Mouse (Mus musculus) ZHBTc4 (cell line): ENCODE measurements around the gene Samm50.
A peak's percentile ranks its signal among the peaks of the same experiment; 100 is the strongest.

Source experiments
- DNase-seq: peaks from one replicate; pipeline ENCODE4 v3.0.0-alpha.2; 2011; ENCODE audit warnings: low read depth, low spot score

The Samm50 gene

DNA sequence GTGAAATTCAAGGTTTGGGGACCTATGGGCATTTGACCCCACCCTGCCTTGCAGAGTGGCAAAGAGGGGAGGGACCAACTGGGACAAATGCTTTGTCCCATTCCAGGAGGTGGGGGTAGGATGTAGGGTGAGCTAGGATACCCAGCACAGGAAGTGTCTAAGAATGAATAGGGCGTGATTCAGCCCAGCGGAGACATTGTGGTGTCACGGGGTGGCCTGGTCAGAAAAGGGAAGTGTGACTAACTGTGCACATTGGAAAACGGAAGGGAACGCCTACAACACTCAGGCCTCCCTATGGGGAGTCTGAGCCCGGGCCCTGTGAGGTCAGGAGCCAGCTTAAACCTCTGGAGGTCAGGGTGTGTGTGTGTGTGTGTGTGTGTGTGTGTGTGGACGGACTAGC is 43.6 kb downstream of the Samm50 start:
- DNase-seq: peak; percentile 91

- no peak for DNase-seq
Measured at GRCm38 (mm10) chr15:84238552-84238951, 46.5 kb downstream of the Samm50 start.

DNA sequence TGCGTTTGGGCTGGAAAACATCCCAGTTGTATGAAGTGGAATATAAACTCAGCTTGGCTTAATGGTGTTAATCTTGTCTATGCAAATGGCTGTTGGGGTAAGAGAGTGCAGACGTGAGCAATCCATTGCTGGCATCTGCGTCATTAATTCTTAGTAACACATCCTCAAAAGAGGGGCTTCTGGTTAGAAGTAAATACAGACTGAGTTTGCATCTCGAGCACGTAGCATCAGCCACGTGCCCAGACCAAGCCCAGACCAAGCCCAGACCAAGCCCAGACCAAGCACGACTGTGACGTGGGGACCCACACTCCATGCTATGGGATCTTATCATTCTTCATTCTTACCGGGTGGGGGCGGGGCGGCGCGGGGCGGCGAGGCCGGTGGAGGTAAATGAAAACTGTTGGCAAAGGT is 47.0 kb downstream of the Samm50 start:
- DNase-seq: peak; percentile 64

DNA sequence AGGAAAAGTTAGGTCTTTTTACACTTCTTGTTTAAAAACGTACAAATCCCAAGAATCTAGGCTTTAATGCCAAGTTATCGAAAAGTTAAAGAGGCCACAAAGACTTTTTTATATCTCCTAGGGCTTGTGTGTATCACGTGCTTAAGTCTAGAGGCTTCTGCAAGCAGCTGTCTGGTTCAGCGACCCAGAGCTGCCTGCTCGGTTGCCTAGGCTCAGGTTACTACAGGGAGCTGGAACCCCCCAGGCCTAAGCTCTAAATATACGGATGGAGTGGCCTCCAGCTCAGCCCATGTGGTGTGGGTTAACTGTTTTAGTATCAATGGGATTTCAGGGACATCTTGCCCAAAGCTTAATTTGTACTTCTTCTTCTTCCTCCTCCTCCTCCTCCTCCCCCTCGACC is 49.5 kb downstream of the Samm50 start:
- no peak for DNase-seq

GRCm38 (mm10) chr15:84245104-84245503 is 53.1 kb downstream of the Samm50 start:
- no peak for DNase-seq

GRCm38 (mm10) chr15:84246195-84246594 is 54.2 kb downstream of the Samm50 start:
- DNase-seq: no peak

- peak; percentile 45 for DNase-seq
Measured at GRCm38 (mm10) chr15:84247309-84247708, 55.3 kb downstream of the Samm50 start.

DNA sequence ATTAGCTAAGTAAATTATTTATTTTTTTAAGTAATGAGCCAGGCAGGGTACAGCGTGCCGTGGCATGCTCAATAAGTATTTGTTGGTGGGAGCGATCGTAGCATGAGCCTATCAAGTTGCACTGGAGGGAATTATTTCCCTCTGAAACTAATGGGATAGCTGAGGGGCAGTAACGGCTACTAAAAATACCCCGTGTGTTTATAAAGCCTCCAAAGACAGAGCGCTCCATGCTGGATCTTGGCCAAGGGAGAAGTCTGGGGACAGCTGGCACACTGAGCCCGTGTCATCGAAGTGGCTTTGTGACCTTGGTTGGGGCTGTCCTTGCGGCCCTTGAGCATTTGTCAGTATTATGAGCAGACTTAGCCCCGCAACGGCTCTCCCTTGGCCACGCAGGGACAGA is 59.2 kb downstream of the Samm50 start:
- no peak for DNase-seq

DNA sequence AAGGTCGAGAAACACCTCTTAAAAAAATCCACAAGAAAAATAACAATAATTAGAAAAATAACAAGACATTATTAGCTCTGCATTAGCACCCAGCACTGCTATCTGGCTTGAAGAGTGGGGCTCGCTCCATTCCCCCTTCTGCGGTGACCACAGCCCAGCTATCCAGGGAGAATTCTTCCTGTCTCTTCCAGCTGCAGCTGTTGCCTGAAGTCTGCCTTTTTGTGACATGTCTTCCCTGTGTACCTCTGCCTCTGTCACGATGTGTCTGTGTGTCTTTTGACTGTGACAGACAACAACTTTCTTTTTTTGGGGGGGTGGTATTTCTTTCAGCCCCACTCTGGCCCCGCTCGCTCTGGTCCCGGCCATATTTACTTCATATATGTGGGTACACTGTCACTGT is 60.6 kb downstream of the Samm50 start:
- no peak for DNase-seq

DNA sequence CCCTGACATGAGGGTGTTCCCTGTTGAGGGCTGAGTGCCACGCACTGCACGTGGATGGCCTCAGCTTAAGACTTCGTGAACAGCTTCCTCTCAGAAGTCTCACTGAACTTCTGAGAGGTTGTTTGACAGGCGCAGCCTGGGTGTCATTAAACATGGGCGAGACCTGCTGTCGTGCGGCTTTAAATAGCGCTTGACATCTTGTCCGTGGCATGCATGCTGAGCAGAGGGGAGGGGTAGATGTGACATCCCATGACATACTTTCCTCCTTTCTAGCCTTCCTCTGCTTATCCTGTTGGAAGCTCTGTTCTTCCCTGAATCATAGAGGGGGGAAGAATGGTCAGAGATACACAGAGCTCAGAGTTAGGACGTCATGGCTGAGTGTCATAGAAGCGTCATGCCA is 61.7 kb downstream of the Samm50 start:
- no peak for DNase-seq

- no peak for DNase-seq
Measured at GRCm38 (mm10) chr15:84254387-84254786, 62.3 kb downstream of the Samm50 start.

DNA sequence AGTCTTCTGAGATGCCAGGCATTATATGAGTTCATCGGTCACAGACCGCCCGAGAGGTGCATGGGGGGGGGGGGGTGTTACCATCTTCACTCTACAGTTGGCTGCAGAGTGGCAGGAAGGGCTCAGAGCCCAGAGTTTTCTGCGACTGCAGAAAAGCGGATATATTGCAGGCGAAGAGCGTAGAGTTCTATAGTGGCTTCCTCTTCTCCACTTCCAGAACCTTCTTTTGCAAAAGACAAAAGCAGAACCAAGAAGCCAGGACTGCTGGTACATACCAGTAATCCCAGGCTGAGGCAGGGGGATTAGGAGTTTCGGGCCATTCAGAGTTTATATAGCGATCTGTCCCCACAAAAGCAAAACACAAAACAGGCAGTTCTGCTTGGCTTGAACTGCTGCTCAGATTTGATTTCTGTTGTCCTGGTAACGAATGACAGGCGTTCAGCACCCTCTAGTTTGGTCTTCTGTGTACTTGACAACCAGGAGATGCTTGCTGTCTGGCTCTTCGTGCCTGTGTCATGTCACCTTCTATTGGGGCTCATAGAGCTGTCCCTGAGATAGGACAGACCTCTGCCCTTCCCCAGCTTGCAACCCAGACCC is 64.3 kb downstream of the Samm50 start:
- DNase-seq: no peak

- no peak for DNase-seq
Measured at GRCm38 (mm10) chr15:84256864-84257263, 64.8 kb downstream of the Samm50 start.

DNA sequence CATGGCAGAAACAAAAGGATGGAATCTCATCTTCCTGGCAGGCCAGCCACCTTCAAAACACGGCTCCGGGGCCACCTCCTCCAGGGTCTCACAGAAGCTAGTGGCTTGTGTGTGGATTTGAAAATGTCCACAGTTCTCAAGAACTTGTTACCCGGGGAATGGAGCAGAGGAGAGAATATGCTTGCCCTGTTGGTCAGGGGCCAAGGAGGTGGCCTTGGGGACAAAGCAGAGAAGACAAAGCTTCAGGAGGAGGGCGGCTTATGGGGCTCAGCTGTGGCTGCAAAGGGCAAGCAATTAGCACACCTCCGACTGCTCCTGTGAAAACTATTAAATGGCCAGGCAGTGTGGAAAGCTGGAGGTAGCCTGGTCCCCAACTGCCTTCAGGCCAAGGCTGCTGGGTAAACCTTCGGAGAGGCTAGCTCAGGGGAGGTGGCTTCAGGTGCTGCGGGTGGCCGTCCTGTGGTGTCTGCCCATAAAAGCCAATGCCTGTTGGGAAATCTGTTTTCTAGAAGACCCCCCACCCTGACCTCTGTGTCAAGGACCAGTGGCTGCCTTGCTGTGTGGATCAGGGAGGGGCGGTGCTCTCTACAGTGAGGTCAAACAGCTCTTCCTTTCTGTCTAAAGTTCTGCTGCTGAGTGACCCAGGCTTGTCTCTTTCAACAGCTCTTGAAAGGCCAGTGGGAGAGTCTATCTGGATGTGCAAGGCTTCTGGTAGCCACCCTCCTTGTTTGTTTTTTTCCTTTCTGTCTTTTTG is 66.7 kb downstream of the Samm50 start:
- no peak for DNase-seq

DNA sequence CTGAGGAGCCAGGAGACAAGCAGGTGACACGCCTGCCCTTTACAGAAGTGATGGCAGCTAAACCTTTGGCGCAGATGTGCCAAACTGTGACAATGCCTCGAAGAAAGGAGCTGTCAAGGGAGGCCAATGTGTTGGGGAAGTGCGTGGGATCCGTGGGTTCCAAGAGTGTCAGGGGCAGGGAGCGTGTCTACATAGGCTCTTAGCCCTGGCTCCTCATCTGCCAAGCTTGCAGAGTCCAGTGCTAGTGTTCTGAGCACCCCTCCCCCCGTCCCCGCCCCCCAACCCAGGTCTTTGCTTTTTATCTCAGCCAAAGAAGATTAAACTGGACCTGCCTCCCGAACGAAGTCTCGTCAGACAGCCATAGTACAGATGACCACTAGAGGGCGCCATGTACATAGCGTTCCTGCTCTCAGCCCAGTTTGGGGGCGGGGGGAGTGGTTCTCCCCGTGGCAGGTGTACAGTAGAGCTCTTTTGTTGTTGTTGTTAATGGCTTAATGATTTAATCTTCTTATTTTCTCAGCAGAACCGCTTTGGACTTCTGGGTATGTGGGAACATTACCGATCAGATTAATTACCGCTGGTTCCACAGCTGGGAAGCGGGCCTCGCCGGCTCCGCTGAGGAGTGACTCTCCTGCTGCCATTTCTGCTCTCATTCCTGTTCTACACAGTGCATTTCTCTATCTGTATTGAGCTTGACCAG is 68.2 kb downstream of the Samm50 start:
- DNase-seq: peak; percentile 90

DNA sequence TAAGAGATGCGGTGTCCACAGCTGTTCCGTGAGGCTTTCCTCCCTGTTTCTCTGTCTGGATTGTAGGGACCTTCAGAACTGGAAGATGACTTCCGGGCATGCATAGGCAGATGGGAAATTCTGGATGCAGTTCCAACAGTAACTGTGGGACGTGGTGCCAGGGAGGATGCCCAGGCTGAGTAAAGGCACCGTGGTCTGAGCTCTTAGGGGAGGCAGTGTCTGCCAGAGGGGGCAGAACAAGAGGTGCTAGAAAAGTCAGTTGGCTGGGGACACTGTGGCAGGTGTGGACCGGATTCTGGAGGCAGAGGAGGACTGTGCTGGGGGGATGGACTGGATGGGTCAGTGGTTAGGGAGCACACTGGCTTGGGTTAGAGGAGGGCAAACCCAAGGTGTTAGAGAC is 70.6 kb downstream of the Samm50 start:
- DNase-seq: no peak

GRCm38 (mm10) chr15:84263573-84263972 is 71.5 kb downstream of the Samm50 start:
- peak; percentile 13 for DNase-seq

DNA sequence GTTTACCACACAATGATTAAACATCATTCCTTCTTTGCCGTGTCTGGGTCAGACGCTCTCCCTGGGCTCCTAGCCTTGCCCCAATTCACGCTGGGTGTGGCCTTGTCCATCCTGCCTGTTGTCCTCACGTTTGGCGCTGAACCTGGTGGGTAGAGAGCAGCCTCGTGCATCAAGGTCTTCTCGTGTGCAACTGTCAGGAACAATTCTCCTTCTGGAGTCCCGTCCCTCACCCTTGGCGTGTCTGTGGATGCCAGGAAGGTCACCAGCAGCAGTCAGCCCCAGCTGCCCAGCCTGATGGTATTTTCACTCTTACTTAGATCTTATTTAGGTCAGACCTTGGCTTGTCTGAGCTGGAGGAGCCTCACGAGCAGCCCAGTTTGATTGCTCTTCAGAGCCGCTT is 73.1 kb downstream of the Samm50 start:
- DNase-seq: no peak

GRCm38 (mm10) chr15:84266290-84266689 is 74.2 kb downstream of the Samm50 start:
- no peak for DNase-seq
